Mouse (Mus musculus) urinary bladder, postnatal 14 days (tissue): Measurements from ENCODE around the gene Gng12.
"Not testable (repeated sequence)": the region's sequence is repeated elsewhere in the genome, so short reads cannot be mapped to it uniquely, and the experiment has no call there.

Source experiments
- DNase-seq: peaks from one replicate; pipeline ENCODE4 v3.0.0; 2021; ENCODE audit warnings: low spot score

The Gng12 gene

DNA sequence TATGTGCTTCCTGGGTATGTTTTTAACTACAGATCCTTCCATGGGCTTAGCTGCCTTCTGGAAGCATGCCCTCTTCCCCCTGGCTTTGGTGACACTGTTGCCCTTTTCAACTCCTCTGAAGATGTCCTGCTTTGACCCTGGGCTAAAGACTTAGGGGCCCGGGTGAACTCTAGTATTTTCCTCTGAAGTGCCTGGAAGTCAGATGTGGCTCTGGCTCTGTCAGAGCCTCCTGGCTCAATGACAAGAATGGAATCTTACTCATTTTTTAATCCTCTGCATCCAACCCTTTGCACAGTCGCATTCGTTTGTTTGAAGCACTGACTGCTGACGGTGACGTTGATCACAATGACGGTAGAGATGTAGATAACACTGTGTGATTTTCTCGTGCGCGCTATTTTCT is 96.0 kb downstream of the Gng12 start:
- DNase-seq: peak; percentile 24

- DNase-seq: no peak
Observed at GRCm38 (mm10) chr6:66992786-66993185, 96.6 kb downstream of the Gng12 start.

DNA sequence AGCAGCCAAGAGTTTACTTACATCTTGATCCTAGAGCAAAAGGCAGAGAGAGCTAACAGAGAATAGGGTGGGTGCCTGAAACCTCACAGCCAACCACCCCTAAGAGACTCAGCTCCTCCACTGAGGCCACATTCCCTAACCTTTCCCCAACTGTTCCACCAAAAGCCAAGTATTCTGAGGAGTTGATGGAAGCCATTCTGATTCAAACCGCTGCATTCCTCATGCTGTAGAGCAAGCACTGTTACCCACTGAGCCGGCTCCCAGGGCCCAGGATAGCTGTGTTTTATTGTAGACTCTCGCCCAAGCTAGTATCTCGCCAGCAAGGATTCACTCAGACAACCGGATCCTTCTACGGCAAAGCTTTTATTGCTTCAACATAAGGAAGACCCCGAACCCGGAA is 98.8 kb downstream of the Gng12 start:
- DNase-seq: no peak

DNA sequence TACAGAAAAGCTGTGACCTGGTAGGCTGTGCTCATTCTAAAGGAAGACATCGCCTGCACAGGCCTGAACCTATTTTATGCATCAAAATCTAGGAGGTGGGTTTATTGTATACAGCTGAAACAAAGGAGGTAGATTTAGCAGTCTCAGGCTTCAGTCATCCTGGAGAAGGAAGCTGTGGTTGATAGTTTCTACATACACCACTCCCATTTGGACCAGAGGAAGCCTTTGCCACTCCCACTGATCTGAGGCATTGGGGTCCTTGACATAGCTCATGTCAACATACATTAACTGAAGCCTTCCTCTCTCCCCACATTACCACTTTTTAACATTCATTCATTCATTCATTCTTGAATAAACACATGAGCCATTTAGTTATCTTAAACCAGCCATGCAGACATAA is 99.6 kb downstream of the Gng12 start:
- DNase-seq: no peak

GRCm38 (mm10) chr6:66996257-66996656 is 100.1 kb downstream of the Gng12 start:
- no peak for DNase-seq

GRCm38 (mm10) chr6:66998645-66999044 is 102.4 kb downstream of the Gng12 start:
- DNase-seq: no peak

DNA sequence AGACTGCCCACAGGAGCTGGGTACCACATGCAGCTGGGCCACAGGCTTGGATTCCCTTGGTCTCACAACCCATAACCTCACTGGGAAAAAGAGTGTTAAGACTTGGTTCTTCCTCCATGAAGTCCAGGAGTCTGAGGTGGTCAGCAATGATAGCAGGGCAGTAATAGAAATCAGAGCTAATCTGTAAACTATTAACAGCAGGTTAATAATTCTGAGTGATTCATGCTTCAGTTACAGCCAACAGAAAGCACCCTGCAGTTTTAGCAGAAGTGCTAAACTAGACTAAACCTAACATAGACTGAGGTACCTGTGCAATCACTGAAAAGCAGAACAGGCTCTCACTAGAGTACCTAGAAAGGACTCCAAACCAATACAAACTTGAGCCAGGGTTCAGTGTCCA is 103.6 kb downstream of the Gng12 start:
- DNase-seq: no peak

DNA sequence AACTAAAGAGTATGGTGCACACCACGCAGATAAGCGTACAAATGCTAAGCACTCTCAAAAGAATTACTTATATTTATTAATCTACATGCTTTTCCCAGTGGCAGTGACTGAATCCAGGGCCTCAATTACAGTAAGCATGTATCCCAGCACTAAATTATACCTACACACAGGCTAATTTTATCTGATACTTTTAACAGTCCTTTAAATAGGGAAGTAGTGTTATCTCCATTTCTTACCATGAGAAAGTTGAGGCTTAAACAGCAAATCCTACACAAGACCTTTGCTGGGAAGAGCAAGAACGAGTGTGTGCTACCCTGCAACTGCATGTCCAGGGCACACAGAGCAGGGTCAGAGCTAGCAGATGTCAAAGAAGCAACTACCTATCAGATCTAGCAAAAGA is 113.7 kb downstream of the Gng12 start:
- DNase-seq: no peak

DNA sequence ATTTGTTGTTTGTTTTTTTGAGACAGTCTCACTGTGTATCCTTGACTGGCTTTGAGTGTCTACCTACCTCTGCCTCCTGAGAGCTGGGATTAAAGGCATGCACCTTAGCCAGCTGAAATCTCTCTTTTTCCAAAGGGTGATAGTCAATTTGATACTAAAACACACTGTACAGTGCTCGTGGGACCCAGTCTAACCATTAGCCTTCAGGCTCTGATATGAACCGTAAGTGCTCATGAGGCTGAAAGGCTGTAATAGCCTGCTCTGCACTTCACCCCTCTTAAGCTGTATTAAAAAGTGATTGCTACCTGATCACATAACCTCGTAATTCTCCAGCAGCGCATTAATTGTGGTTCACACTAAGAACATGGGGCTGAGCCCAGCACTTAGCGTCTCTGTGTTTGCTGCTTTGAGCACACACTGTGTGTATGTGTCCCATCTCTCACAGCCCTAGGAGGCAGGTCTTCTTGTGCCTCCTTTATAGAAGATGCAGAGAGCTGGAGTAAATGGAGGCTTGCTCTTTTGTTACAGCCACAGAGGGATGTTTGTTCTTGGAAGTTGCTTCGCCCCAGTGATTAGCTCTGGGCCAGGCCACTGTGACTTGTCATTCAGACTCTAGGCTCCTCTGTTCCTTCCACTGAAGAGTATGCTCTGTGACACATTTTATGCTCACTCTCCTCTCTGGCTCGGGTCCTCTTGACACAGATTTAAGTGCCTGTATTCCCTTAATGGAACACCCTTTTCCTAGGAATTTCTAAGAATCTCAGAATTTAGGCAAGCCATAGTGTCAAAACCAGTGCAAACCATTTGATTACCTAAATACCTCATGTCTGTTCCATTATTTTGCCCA is 114.4 kb downstream of the Gng12 start:
- no peak for DNase-seq

GRCm38 (mm10) chr6:67011217-67011518 is 115.0 kb downstream of the Gng12 start:
- DNase-seq: no peak

DNA sequence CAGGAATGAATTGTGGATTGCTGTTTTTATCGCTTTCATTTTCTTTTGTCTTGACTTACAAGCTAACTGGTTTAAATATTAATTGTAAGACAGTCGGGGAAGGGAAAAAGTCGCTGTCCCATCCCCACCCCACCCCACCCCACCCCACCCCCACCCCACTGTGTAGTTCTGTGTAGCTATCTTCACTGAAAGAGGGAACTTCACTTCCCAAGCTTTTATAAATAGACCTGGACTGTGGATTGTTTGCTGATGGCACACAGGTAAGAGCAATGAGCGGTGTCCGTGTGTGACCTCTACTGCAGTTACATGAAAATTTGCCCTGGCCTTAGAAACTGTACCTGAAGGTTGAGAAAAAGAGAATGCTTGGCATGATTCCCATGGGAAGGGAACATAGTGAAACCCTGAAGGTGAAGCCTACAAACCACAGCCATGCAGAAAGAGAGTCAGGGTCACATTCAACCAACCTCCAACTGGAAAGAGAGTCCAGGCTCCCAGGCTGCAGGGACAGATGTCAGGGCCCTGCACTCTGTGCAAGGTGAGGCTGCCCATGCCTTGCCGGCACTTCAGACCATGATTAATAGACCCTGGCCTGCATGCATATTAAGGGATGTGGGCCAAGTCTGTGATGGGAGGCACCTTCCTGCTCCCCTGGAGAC is 117.2 kb downstream of the Gng12 start:
- DNase-seq: no peak

DNA sequence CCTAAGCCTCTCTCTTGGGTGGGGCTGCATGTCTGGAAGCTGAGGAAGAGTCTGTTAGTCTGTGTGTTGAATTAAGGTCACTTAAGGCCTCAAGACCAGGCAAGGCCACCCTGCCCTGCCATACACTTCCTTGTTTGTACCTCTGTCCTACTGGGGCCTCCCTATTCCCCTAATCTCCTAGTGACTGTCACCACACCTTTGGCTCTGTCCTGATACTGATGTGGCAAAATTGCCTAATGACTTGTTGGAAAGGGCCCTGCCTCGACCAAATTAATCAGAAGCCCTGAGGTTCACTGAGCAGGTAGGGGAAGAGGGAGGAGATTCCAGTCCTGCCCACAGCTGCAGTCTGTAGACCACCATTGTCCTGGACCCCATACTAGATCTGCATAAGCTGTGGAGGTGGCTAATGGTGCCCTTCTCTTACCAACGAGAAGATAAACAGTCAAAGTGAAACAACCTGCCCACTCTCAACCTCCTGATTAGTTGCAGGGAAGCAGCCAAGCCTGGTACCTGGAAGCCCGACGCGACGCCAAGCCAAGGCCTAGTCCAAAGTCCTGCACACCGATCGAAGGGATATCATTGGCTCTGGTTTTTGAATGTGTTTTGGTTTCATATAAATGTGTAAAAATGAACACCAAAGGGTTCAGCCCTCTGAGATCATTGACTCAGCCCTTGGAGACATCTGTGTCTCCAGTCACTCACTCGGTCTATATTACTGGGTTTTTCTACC is 117.9 kb downstream of the Gng12 start:
- DNase-seq: no peak

DNA sequence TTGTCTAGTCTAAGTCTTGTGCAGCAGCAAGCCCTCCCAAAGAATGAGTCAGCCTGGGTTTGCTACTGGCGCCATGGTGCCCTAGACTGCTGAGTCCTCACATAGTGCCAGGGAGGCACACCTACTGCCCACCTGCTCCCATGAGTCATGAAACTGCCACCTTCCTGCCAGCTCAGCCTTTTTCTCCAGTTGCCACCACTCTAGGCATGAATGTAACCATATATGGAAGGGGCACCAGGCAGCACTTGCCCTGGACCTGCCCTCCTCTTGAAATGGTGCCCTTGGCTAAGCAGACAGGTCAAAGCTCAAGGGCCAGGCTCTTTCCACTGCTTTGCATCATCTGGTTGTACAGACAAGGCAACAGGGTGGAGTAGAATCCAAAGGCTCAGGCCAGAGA is 118.5 kb downstream of the Gng12 start:
- no peak for DNase-seq

- no peak for DNase-seq
Observed at GRCm38 (mm10) chr6:67015739-67016519, 119.7 kb downstream of the Gng12 start.

GRCm38 (mm10) chr6:67016520-67017111 is 120.4 kb downstream of the Gng12 start:
- DNase-seq: no peak

DNA sequence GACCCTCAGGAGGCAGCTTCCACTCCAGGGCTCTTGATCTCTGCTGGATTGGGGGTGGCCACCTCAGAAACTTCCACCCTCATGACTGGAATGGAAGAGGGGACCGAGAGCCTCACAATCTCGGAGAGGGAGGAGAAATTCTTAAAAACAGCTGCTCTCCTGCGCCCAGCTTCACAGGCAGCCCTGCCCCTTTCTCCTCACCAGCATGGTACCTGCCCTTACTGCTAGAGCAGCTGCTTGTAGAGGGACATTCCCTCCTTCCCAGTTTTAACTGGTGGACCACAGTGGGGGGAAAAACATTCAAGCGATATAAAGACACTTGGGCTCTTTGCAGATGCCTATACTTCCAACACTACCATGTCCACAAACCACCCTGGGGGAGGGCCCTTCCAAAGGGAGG is 122.2 kb downstream of the Gng12 start:
- DNase-seq: no peak

DNA sequence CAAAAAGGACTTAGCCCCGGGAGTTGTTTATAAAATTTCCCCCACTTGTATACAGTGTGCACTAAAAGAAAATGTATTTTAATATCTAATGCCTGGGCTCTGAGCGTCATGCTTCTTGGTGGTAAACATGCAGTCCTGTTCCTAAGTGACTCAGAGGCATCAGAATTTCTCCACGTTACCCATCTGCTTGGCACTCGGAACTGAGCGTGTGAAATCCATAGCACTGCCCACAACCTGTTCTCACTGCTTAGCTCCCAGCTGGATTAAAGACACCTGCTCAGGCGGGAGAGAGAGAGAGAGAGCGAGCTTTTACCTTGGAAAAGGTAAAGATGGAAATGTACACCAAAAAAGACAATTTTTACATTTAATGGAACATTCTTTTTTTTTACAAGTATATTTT is 122.8 kb downstream of the Gng12 start:
- not testable (repeated sequence) for DNase-seq

- DNase-seq: no peak
Observed at GRCm38 (mm10) chr6:67021308-67021707, 125.1 kb downstream of the Gng12 start.

GRCm38 (mm10) chr6:67023729-67024128 is 127.5 kb downstream of the Gng12 start:
- no peak for DNase-seq

DNA sequence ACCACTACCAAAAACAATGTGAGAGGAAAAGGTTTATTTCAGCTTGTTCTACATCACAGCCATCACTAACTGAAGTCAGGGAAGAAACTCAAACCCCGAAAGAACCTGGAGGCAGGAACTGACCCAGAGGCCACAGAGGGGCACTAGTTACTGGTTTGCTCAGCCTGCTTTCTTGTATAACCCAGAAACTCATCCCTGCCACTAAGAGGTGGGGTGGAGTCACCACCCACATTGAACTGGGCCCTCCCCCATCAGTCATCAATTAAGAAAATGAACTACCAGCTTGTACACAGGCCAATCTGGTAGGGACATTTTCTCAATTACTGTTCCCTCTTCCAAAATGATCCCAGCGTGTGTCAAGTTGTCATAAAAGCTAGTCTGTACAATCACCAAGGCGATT is 130.5 kb downstream of the Gng12 start:
- DNase-seq: no peak

GRCm38 (mm10) chr6:67027438-67028142 is 131.4 kb downstream of the Gng12 start:
- DNase-seq: no peak
